Mouse (Mus musculus) C2C12 (cell line): ENCODE measurements around the gene Tgfa. TPM values are rescaled to one million over a fixed set of nuclear protein-coding genes. Genes with fewer than 3 reads are reported as not detected.

Experiments
- H3K27me3 ChIP-seq: one replicate; pipeline ENCODE4 v1.6.1; 2011; ENCODE audit not compliant: control insufficient read depth, insufficient read depth, insufficient read length
- H3K36me3 ChIP-seq: one replicate; pipeline ENCODE4 v1.6.1; 2011; ENCODE audit not compliant: control insufficient read depth, insufficient read depth
- H3K4me3 ChIP-seq: one replicate; pipeline ENCODE4 v1.5.1; 2011; ENCODE audit warnings: mild to moderate bottlenecking, control low read depth; ENCODE audit not compliant: poor library complexity, insufficient read depth, severe bottlenecking
- H3K79me2 ChIP-seq: one replicate; pipeline ENCODE4 v1.6.1; 2011; ENCODE audit not compliant: control insufficient read depth, insufficient read depth
- H3K79me3 ChIP-seq: one replicate; pipeline ENCODE4 v1.6.1; 2011; ENCODE audit warnings: low read depth, control low read depth
- H3ac ChIP-seq: one replicate; pipeline ENCODE3; 2011; ENCODE audit warnings: low read depth; ENCODE audit not compliant: control insufficient read depth, insufficient read length
- CEBPB ChIP-seq: IDR thresholded peaks from one replicate; pipeline ENCODE4 v1.6.1; 2011; ENCODE audit warnings: low read depth, mild to moderate bottlenecking, control low read depth, moderate library complexity
- CTCF ChIP-seq: IDR thresholded peaks from one replicate; pipeline ENCODE4 v1.5.1; 2011; ENCODE audit not compliant: control insufficient read depth, insufficient read depth, insufficient read length
- FOSL1 ChIP-seq: IDR thresholded peaks from one replicate; pipeline ENCODE4 v1.8.0; 2011; ENCODE audit warnings: mild to moderate bottlenecking, low read length; ENCODE audit not compliant: poor library complexity, insufficient read depth, severe bottlenecking
- MAX ChIP-seq: IDR thresholded peaks from one replicate; pipeline ENCODE4 v1.6.1; 2011; ENCODE audit warnings: mild to moderate bottlenecking, control low read depth
- MYOD1 ChIP-seq: IDR thresholded peaks from one replicate; pipeline ENCODE4 v1.6.1; 2011; ENCODE audit warnings: low read depth; ENCODE audit not compliant: control insufficient read depth, insufficient read length
- MYOG ChIP-seq: IDR thresholded peaks from one replicate; pipeline ENCODE4 v1.6.1; 2011; ENCODE audit not compliant: control insufficient read depth, insufficient read length; ENCODE audit errors: extremely low read depth
- USF1 ChIP-seq: IDR thresholded peaks from one replicate; pipeline ENCODE4 v1.6.1; 2011; ENCODE audit warnings: low read depth, mild to moderate bottlenecking, control low read depth, moderate library complexity
- polyA plus RNA-seq: library from polyadenylated mRNA; unstranded; fragments of >200 nt; fragmentation: generic; extraction: Trizol; gene quantifications from one replicate; pipeline ENCODE4 v1.2.1, GENCODE M21; 2012; ENCODE audit warnings: missing spikeins

Gene Tgfa
- polyA plus RNA-seq, 1 experiment: 0.54 TPM

DNA sequence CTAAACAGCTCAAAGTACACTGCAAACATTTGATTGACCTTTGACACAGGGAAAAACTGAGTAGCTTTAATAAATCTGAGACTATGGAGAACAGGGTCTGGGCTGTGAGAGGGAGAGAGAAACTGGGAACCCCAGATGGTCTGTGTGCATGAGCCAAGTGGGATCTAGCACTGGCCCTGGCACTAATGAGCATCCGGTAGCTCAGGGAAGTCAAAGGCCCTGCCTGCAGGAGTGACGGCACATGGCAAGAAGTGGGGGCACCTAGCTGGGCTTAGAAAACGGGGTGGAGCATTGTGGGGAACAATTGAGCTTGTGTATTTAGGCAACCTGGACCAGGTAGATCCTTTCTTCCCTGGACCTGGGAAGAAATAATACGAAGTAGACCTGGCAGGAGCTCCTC lies 25.1 kb downstream of the Tgfa start:
- H3K79me3 ChIP-seq: no peaks in the 10 kb centered on the region
- H3K79me2 ChIP-seq: no peaks in the 10 kb centered on the region
- no peak overlapping the region for H3ac ChIP-seq
- H3K36me3 ChIP-seq: no peaks in the 10 kb centered on the region
- H3K4me3 ChIP-seq: no peak overlapping the region
- H3K27me3 ChIP-seq: no peaks in the 10 kb centered on the region
- TF ChIP-seq USF1 (no peak), MYOD1 (no peak), CTCF (no peak), MYOG (no peak), CEBPB (no peak), FOSL1 (no peak), MAX (no peak)

- Histone ChIP-seq H3K36me3 (no peaks in the 10 kb centered on the region), H3K4me3 (no peak overlapping the region), H3K79me3 (no peaks in the 10 kb centered on the region), H3K27me3 (no peaks in the 10 kb centered on the region), H3K79me2 (no peaks in the 10 kb centered on the region), H3ac (no peak overlapping the region)
- TF ChIP-seq CEBPB (no peak), CTCF (no peak), MAX (no peak), FOSL1 (no peak), MYOD1 (no peak), MYOG (no peak), USF1 (no peak)
Observed at GRCm38 (mm10) chr6:86222381-86222780, 27.4 kb downstream of the Tgfa start.

- no peak overlapping the region for H3ac ChIP-seq
- no peaks in the 10 kb centered on the region for H3K36me3 ChIP-seq
- TF ChIP-seq MYOD1 (no peak), MAX (no peak), USF1 (no peak), CTCF (no peak)
- no peak overlapping the region for H3K4me3 ChIP-seq
- no peaks in the 10 kb centered on the region for H3K27me3 ChIP-seq
- H3K79me3 ChIP-seq: no peaks in the 10 kb centered on the region
- no peaks in the 10 kb centered on the region for H3K79me2 ChIP-seq
Observed at GRCm38 (mm10) chr6:86225604-86226003, 30.6 kb downstream of the Tgfa start.

GRCm38 (mm10) chr6:86232367-86232766 lies 37.3 kb downstream of the Tgfa start:
- Histone ChIP-seq H3ac (no peak overlapping the region), H3K79me3 (no peaks in the 10 kb centered on the region), H3K79me2 (no peaks in the 10 kb centered on the region), H3K4me3 (no peak overlapping the region), H3K36me3 (no peaks in the 10 kb centered on the region), H3K27me3 (peaks cover 14% of the 10 kb centered on the region)
- TF ChIP-seq USF1: no peak
- TF ChIP-seq MYOD1: no peak
- TF ChIP-seq CTCF: no peak
- TF ChIP-seq MAX: no peak
- TF ChIP-seq CEBPB: no peak
- TF ChIP-seq MYOG: no peak

GRCm38 (mm10) chr6:86233512-86234430 lies 38.7 kb downstream of the Tgfa start:
- H3K27me3 ChIP-seq: peaks cover 14% of the 10 kb centered on the region
- no peak for TF ChIP-seq CTCF
- TF ChIP-seq FOSL1: no peak
- no peaks in the 10 kb centered on the region for H3K79me2 ChIP-seq
- no peak overlapping the region for H3K4me3 ChIP-seq
- no peaks in the 10 kb centered on the region for H3K79me3 ChIP-seq
- no peak overlapping the region for H3ac ChIP-seq
- no peaks in the 10 kb centered on the region for H3K36me3 ChIP-seq

DNA sequence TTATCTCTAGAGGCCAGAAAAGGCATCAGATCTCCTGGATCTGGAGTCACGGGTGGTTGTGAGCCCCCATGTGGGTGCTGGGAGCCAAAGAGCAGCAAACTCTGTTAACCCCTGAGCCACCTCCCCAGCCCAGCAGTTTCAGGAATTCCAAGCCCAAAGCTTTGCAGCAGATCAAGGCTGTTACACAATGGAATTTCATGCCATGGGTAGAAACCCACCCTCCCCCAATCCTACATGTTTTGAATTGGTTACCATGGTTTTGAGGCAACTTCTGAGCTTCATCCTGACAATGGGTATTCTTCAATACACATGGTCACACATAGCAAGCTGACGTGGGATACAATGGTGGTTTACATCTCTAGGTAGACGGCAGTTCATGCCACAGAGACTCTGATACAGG lies 49.8 kb downstream of the Tgfa start:
- H3K27me3 ChIP-seq: peaks cover 47% of the 10 kb centered on the region
- H3K79me2 ChIP-seq: no peaks in the 10 kb centered on the region
- H3ac ChIP-seq: no peak overlapping the region
- no peak overlapping the region for H3K4me3 ChIP-seq
- no peaks in the 10 kb centered on the region for H3K79me3 ChIP-seq
- no peaks in the 10 kb centered on the region for H3K36me3 ChIP-seq
- no peak for TF ChIP-seq FOSL1
- no peak for TF ChIP-seq CTCF
- TF ChIP-seq MYOD1: no peak
- no peak for TF ChIP-seq MAX
- no peak for TF ChIP-seq MYOG
- TF ChIP-seq CEBPB: no peak
- no peak for TF ChIP-seq USF1
